Mouse (Mus musculus): Measurements from ENCODE around the gene Tnfaip1. TPM values are rescaled to one million over a fixed set of nuclear protein-coding genes. Genes with fewer than 3 reads are reported as not detected.
"Not testable (repeated sequence)": the region's sequence is repeated elsewhere in the genome, so short reads cannot be mapped to it uniquely, and the experiment has no call there.

Tnfaip1 gene
- total and polyA plus RNA-seq, 2 experiments = 11.5 to 16.7 TPM

DNA sequence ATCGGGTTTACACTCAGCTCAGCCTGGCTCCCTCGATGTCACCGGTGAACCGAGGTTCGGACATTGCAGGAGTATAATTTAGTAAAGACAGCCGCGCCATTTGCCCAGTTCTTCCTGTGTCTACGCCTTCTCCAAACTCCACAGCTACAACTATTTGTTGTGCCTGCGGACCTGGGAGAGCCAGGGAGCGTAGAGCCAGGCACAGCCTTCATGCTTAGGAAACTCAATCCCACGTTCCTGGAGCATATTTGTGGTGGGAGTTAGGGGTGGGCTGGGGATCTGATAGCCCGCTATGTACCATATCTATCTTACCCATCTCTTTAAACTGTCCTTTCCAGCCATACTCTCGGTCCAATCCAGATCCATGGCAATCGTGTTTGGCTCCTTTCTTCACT lies 555 bp upstream of the Tnfaip1 start:
- Histone ChIP-seq H3K27ac (replicated peaks; ENCODE audit: insufficient read depth, low read depth, low read length) (peak overlapping the region; percentile 76), H3K9ac (ENCODE audit: low read depth, low read length) (peak overlapping the region; percentile 87), H3K4me3 (ENCODE audit: insufficient read depth, low read depth, low read length) (peak overlapping the region; percentile 86), H3K79me2 (ENCODE audit: control insufficient read depth, insufficient read depth, low read length) (peaks cover 15% of the 10 kb centered on the region; the same call in 1 of the 2 replicates), H3K4me1 (ENCODE audit: control insufficient read depth, insufficient read depth, low read length) (peaks cover 11% of the 10 kb centered on the region), H3K27me3 (ENCODE audit: control insufficient read depth, insufficient read depth, low read length) (no peaks in the 10 kb centered on the region), H3K36me3 (ENCODE audit: control insufficient read depth, insufficient read depth, low read length) (peaks cover 19% of the 10 kb centered on the region)
- TF ChIP-seq POLR2A (IDR thresholded peaks at IDR 0.05; ENCODE audit: extremely low read depth, insufficient read depth, low read length) = no peak
- TF ChIP-seq CTCF (IDR thresholded peaks at IDR 0.05; ENCODE audit: low read depth, low read length) = no peak
- under 1% methylated on average over 14 of the region's 14 CpGs for WGBS
- no peak for DNase-seq (ENCODE audit: extremely low read depth, low read depth, low spot score)

DNA sequence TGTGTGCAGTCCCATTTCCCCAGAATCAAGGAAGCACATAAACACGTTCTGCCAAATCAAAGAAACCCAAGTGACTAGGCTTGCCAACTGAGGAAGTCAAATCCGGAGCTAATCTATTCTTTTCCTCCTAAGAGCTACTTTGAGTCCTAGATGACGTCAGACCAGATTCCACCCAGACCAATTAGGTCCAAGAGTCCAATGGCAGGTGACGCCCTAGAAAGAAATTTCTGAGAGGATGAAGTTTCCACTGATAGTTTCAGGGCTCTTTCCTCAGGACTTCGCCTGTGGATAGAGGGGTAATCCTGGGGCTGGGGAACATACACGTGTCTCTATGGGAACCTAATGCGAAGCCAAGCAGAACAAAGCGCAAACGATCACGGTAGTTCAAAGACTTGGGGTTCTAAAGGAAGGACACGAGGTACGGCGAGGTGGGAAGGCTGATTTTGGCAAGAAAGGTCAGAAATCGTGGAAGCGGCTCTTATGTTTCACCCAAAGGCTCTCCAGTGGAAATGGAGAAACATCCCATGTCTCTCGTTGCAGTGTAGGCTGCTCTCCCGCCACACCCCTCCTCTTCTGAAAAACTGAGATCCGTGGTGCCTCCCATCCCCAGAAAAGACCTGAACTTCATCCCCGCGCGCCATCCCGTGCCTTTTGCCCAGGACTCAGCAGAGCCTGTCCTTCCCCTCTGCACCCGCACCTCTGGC lies 604 bp downstream of the Tnfaip1 start:
- Histone ChIP-seq H3K4me1 (ENCODE audit: control insufficient read depth, insufficient read depth, low read length) (peaks cover 11% of the 10 kb centered on the region), H3K27ac (replicated peaks; ENCODE audit: insufficient read depth, low read depth, low read length) (peak overlapping the region; percentile 79), H3K4me3 (ENCODE audit: insufficient read depth, low read depth, low read length) (peak overlapping the region; percentile 81), H3K79me2 (ENCODE audit: control insufficient read depth, insufficient read depth, low read length) (peaks cover 15% of the 10 kb centered on the region; the same call in 1 of the 2 replicates), H3K9ac (ENCODE audit: low read depth, low read length) (peak overlapping the region; percentile 81), H3K36me3 (ENCODE audit: control insufficient read depth, insufficient read depth, low read length) (peaks cover 11% of the 10 kb centered on the region), H3K27me3 (ENCODE audit: control insufficient read depth, insufficient read depth, low read length) (no peaks in the 10 kb centered on the region)
- DNase-seq (ENCODE audit: extremely low read depth, low read depth, low spot score) = peak; percentile 75
- 1% methylated on average over 23 of the region's 23 CpGs for WGBS
- TF ChIP-seq CTCF (IDR thresholded peaks at IDR 0.05; ENCODE audit: low read depth, low read length) = no peak
- no peak for TF ChIP-seq POLR2A (IDR thresholded peaks at IDR 0.05; ENCODE audit: extremely low read depth, insufficient read depth, low read length)

DNA sequence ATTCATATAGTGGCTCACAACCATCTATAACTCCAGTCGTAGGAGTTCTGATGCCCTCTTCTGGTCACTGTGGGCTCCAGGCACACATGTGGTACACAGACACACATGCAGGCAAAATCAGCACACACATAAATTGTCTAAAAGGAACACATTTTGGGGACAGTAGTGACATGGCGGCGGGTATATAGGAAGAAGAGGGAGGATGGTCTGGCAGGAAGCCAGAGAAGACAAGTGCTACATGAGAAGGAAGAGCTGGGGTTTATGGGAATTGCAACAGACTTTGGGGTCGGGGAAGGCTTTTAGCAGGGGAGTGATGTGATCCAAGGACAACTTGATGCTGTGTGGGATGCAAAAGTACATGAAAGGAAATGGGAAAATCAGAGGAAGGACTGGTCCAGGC lies 1.6 kb downstream of the Tnfaip1 start:
- DNase-seq (ENCODE audit: extremely low read depth, low read depth, low spot score) = no peak
- 72% methylated on average over 4 of the region's 4 CpGs for WGBS
- Histone ChIP-seq H3K4me1 (ENCODE audit: control insufficient read depth, insufficient read depth, low read length) (peaks cover 11% of the 10 kb centered on the region), H3K27ac (replicated peaks; ENCODE audit: insufficient read depth, low read depth, low read length) (no peak overlapping the region), H3K4me3 (ENCODE audit: insufficient read depth, low read depth, low read length) (peak overlapping the region; percentile 81; the same call in 1 of the 2 replicates), H3K9ac (ENCODE audit: low read depth, low read length) (no peak overlapping the region), H3K36me3 (ENCODE audit: control insufficient read depth, insufficient read depth, low read length) (peaks cover 5% of the 10 kb centered on the region; the same call in 1 of the 2 replicates), H3K27me3 (ENCODE audit: control insufficient read depth, insufficient read depth, low read length) (no peaks in the 10 kb centered on the region), H3K79me2 (ENCODE audit: control insufficient read depth, insufficient read depth, low read length) (peaks cover 15% of the 10 kb centered on the region; the same call in 1 of the 2 replicates)
- TF ChIP-seq POLR2A (IDR thresholded peaks at IDR 0.05; ENCODE audit: extremely low read depth, insufficient read depth, low read length) = no peak
- no peak for TF ChIP-seq CTCF (IDR thresholded peaks at IDR 0.05; ENCODE audit: low read depth, low read length)

DNA sequence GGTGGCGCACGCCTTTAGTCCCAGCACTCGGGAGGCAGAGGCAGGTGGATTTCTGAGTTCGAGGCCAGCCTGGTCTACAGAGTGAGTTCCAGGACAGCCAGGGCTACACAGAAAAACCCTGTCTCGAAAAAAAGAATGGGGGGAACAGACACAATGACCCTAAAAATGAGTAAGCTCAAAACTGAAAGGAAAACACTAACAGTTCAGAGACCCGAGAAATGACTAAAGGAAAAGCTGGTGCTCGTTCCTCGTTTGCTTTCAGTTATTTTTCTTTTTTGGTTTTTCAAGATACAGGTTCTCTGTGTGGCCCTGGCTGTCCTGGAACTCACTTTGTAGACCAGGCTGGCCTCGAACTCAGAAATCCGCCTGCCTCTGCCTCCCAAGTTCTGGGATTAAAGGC lies 4.6 kb downstream of the Tnfaip1 start:
- H3K27ac ChIP-seq (replicated peaks; ENCODE audit: insufficient read depth, low read depth, low read length) = peak overlapping the region; percentile 58; the same call in 1 of the 2 replicates
- H3K36me3 ChIP-seq (ENCODE audit: control insufficient read depth, insufficient read depth, low read length) = peaks cover 10% of the 10 kb centered on the region; the same call in 1 of the 2 replicates
- H3K4me1 ChIP-seq (ENCODE audit: control insufficient read depth, insufficient read depth, low read length); DNase-seq (ENCODE audit: extremely low read depth, low read depth, low spot score); H3K27me3 ChIP-seq (ENCODE audit: control insufficient read depth, insufficient read depth, low read length); H3K9ac ChIP-seq (ENCODE audit: low read depth, low read length); H3K4me3 ChIP-seq (ENCODE audit: insufficient read depth, low read depth, low read length): not testable (repeated sequence)
- peaks cover 12% of the 10 kb centered on the region; the same call in 1 of the 2 replicates for H3K79me2 ChIP-seq (ENCODE audit: control insufficient read depth, insufficient read depth, low read length)
- 82% methylated on average over 10 of the region's 10 CpGs for WGBS

DNA sequence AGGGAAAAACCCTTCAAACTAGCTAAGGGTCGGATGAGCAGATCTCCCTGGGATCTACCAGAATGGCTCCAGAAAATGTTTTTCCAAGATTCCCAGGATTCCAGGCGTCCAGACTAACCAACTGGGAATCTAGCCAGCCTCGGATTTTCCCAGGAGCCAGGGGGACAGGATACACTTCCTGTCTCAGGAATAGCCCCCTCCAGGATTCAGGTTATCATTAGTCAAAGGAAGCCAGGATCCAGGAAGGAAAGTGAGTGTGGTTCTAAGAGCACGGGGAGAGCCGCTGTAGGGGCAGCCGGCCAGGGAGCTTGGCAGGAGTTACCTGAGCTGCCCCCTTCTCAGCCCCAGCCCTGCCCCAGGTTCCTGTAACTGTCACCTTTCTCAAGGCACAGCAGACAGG lies 5.1 kb downstream of the Tnfaip1 start:
- 72% methylated on average over 6 of the region's 6 CpGs for WGBS

DNA sequence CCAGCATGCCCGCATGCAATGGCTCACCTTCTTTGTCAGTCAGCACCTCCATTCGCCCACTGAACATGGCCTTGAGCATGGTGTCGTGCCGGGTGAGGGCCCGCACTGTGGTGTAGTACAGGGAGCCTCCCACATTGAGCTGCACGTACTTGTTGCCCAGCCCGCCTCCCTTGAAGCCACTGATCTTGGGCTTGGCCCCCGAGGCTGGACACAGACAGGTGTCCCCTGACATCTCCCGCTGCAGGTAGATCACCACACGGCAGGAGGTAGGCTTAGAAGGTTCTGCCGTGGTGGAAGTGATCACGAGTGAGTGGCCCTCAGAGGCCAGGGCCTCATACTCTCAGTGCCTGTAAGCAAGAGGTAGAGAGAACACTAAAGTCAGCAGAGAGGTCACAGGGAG lies 6.1 kb downstream of the Tnfaip1 start:
- TF ChIP-seq POLR2A (IDR thresholded peaks at IDR 0.05; ENCODE audit: extremely low read depth, insufficient read depth, low read length) = no peak
- WGBS = 82% methylated on average over 12 of the region's 12 CpGs
- H3K36me3 ChIP-seq (ENCODE audit: control insufficient read depth, insufficient read depth, low read length) = peaks cover 19% of the 10 kb centered on the region; the same call in 1 of the 2 replicates

More for the DNA sequence above, 5.1 kb downstream of the Tnfaip1 start:
- Histone ChIP-seq H3K4me1 (ENCODE audit: control insufficient read depth, insufficient read depth, low read length) (peaks cover 3% of the 10 kb centered on the region; the same call in 1 of the 2 replicates), H3K4me3 (ENCODE audit: insufficient read depth, low read depth, low read length) (peak overlapping the region; percentile 8; the same call in 1 of the 2 replicates), H3K27ac (replicated peaks; ENCODE audit: insufficient read depth, low read depth, low read length) (peak overlapping the region; percentile 87), H3K27me3 (ENCODE audit: control insufficient read depth, insufficient read depth, low read length) (no peaks in the 10 kb centered on the region), H3K36me3 (ENCODE audit: control insufficient read depth, insufficient read depth, low read length) (peaks cover 10% of the 10 kb centered on the region; the same call in 1 of the 2 replicates), H3K79me2 (ENCODE audit: control insufficient read depth, insufficient read depth, low read length) (peaks cover 12% of the 10 kb centered on the region; the same call in 1 of the 2 replicates), H3K9ac (ENCODE audit: low read depth, low read length) (peak overlapping the region; percentile 37; the same call in 1 of the 2 replicates)
- TF ChIP-seq POLR2A (IDR thresholded peaks at IDR 0.05; ENCODE audit: extremely low read depth, insufficient read depth, low read length) (no peak), CTCF (IDR thresholded peaks at IDR 0.05; ENCODE audit: low read depth, low read length) (no peak)
- no peak for DNase-seq (ENCODE audit: extremely low read depth, low read depth, low spot score)

More for the DNA sequence above, 6.1 kb downstream of the Tnfaip1 start:
- Histone ChIP-seq H3K27me3 (ENCODE audit: control insufficient read depth, insufficient read depth, low read length) (no peaks in the 10 kb centered on the region), H3K9ac (ENCODE audit: low read depth, low read length) (no peak overlapping the region), H3K27ac (replicated peaks; ENCODE audit: insufficient read depth, low read depth, low read length) (peak overlapping the region; percentile 87), H3K4me3 (ENCODE audit: insufficient read depth, low read depth, low read length) (no peak overlapping the region), H3K4me1 (ENCODE audit: control insufficient read depth, insufficient read depth, low read length) (no peaks in the 10 kb centered on the region), H3K79me2 (ENCODE audit: control insufficient read depth, insufficient read depth, low read length) (peaks cover 12% of the 10 kb centered on the region; the same call in 1 of the 2 replicates)
- no peak for DNase-seq (ENCODE audit: extremely low read depth, low read depth, low spot score)

Measured in liver, adult 2 months (tissue).